Mouse (Mus musculus) stomach, embryonic 14.5 days (tissue): ENCODE measurements around the gene Pole. TPM values are rescaled to one million over a fixed set of nuclear protein-coding genes. Genes with fewer than 3 reads are reported as not detected.
A peak's percentile ranks its signal among the peaks of the same experiment; 100 is the strongest.

ENCODE experiments used
- ATAC-seq: fragments of 200-750 bp; cut with Nextera tagmentation; 2 replicates; pipeline ENCODE4 v1.8.0; 2017; ENCODE audit warnings: low read depth, moderate TSS enrichment; ENCODE audit not compliant: insufficient number of reproducible peaks, insufficient read depth, low FRiP score
- H3K27ac ChIP-seq: fragments of 300-500 bp; sonication (generic); 2 replicates; pipeline ENCODE4 v1.5.1; 2014; ENCODE audit warnings: mild to moderate bottlenecking, low read length, moderate library complexity, mixed read lengths
- H3K27me3 ChIP-seq: fragments of 300-500 bp; sonication (generic); 2 replicates; pipeline ENCODE4 v1.6.1; 2014; ENCODE audit warnings: low read length, control low read depth, mixed read lengths; ENCODE audit not compliant: control insufficient read depth, insufficient read depth
- H3K36me3 ChIP-seq: fragments of 300-500 bp; sonication (generic); 2 replicates; pipeline ENCODE4 v1.6.1; 2014; ENCODE audit warnings: mild to moderate bottlenecking, control low read depth, low read length, moderate library complexity, mixed read lengths; ENCODE audit not compliant: control insufficient read depth, insufficient read depth
- H3K4me1 ChIP-seq: fragments of 300-500 bp; sonication (generic); 2 replicates; pipeline ENCODE4 v1.6.1; 2014; ENCODE audit warnings: low read length, control low read depth, mixed read lengths; ENCODE audit not compliant: control insufficient read depth, insufficient read depth
- H3K4me2 ChIP-seq: fragments of 300-500 bp; sonication (generic); replicated peaks from 2 replicates; pipeline ENCODE4 v1.6.1; 2014; ENCODE audit warnings: low read depth, low read length, control low read depth
- H3K4me3 ChIP-seq: fragments of 300-500 bp; sonication (generic); 2 replicates; pipeline ENCODE4 v1.5.1; 2014; ENCODE audit warnings: low read depth, low read length, control low read depth
- H3K9ac ChIP-seq: fragments of 300-500 bp; sonication (generic); replicated peaks from 2 replicates; pipeline ENCODE4 v1.6.1; 2014; ENCODE audit warnings: low read depth, mild to moderate bottlenecking, control low read depth, low read length, moderate library complexity, mixed read lengths
- H3K9me3 ChIP-seq: fragments of 300-500 bp; sonication (generic); 2 replicates; pipeline ENCODE4 v1.6.1; 2016; ENCODE audit warnings: low read depth, low read length, control low read depth; ENCODE audit not compliant: control insufficient read depth
- WGBS: fragments of 180-500 bp; shearing (Covaris S2); extraction: QIAGEN DNeasy Blood & Tissue Kit; methylation state at CpG from one replicate; pipeline ENCODE4 v1.1.7; 2014; 5-methylcytosine and 5-hydroxymethylcytosine counted together
- polyA plus RNA-seq: library from polyadenylated mRNA; unstranded; fragments of >200 nt; fragmentation: Nextera tagmentation; extraction: Ambion mirVana; gene quantifications from 2 replicates; pipeline ENCODE4 v1.2.1, GENCODE M21; 2014

Gene Pole
- 29.5 and 30.7 TPM in 2 replicates for polyA plus RNA-seq

DNA sequence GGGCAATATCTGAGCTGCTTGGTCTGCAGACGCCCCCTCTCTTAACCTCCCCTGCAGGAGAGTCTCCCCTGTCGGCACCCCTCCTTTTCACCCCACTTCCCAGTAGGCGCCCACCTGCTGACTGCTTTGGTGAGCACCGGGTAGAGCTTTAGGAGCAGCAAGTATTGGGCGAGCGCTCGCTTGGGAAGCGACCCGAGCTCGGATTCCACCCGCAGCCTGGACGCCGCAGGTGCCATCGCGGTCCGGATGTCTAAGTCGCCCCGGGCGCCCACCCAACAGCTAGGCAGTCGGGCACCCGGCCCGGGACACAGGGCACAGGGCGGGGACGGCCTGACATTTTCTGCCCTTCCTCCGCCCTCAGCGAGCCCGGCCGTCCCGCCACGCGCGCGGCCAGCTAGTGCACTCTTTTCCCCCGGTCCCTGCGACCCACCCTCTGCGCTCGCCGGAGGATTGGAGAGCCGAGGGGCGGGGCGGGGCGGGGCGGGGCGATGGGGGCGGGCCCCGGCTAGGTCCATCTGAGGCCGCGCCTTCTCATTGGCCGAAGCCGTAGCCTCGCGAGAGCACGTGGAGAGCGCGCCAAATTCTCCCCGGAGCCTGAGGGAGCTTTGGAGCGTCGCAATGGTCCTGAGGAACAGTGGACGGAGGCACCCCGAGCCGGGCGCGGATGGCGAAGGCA, at the start of gene Pole, which contains the start of gene Pxmp2:
Gene Pole (plus strand): TSS at position 537 of the 676 bp plus-strand sequence.
Gene Pxmp2 (minus strand): TSS at position 417 of the 676 bp plus-strand sequence.
- peak within 1 kb of the TSS; percentile 49 for H3K9ac ChIP-seq
- H3K4me1 ChIP-seq: peaks cover 7% of the 10 kb centered on the region; the same call in 1 of the 2 replicates
- H3K4me2 ChIP-seq: peak within 1 kb of the TSS; percentile 91
- 0 out of 2 replicates have a peak within 1 kb of the TSS, but pooled peaks have one; percentile 34 for H3K27ac ChIP-seq
- peak within 1 kb of the TSS; percentile 47 for H3K4me3 ChIP-seq
- 1% methylated on average over 63 of the region's 64 CpGs for WGBS
- peak; percentile 100 for ATAC-seq
- no peaks in the 10 kb centered on the region for H3K27me3 ChIP-seq
- H3K9me3 ChIP-seq: no peaks in the 10 kb centered on the region
- peaks cover 11% of the 10 kb centered on the region for H3K36me3 ChIP-seq

GRCm38 (mm10) chr5:110244091-110244490, 42.0 kb upstream of the Pole start:
- Histone ChIP-seq H3K9me3 (no peaks in the 10 kb centered on the region), H3K27ac (no peak overlapping the region), H3K4me2 (no peak overlapping the region), H3K36me3 (peaks cover 77% of the 10 kb centered on the region), H3K9ac (no peak overlapping the region), H3K4me1 (no peaks in the 10 kb centered on the region), H3K27me3 (no peaks in the 10 kb centered on the region), H3K4me3 (no peak overlapping the region)
- WGBS: 77% methylated on average over 2 of the region's 2 CpGs
- ATAC-seq: no peak

DNA sequence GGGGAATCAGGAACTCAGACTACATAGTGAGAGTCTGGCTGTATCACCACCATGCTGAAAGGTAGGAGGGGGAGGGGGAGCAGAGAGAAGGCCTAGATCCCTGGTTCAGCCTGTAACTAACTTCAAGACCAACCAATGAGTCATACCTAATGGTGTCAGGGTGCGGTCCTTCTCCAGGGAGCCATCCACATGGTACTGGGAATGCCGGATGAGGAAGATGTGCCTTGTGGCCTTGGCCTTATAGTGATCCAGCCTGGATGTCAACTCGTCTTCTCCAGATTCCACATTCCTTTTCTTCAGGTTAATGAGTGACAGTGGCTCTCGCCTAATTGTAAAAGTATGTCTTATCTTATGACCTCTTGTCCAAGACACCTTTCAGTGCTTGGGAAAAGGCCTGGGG, 19.2 kb upstream of the Pole start:
- Histone ChIP-seq H3K27me3 (no peaks in the 10 kb centered on the region), H3K9ac (no peak overlapping the region), H3K4me3 (no peak overlapping the region), H3K9me3 (no peaks in the 10 kb centered on the region), H3K27ac (no peak overlapping the region), H3K4me2 (no peak overlapping the region), H3K4me1 (peaks cover 6% of the 10 kb centered on the region; the same call in 1 of the 2 replicates), H3K36me3 (peaks cover 27% of the 10 kb centered on the region)
- WGBS: 89% methylated on average over 4 of the region's 4 CpGs
- no peak for ATAC-seq

DNA sequence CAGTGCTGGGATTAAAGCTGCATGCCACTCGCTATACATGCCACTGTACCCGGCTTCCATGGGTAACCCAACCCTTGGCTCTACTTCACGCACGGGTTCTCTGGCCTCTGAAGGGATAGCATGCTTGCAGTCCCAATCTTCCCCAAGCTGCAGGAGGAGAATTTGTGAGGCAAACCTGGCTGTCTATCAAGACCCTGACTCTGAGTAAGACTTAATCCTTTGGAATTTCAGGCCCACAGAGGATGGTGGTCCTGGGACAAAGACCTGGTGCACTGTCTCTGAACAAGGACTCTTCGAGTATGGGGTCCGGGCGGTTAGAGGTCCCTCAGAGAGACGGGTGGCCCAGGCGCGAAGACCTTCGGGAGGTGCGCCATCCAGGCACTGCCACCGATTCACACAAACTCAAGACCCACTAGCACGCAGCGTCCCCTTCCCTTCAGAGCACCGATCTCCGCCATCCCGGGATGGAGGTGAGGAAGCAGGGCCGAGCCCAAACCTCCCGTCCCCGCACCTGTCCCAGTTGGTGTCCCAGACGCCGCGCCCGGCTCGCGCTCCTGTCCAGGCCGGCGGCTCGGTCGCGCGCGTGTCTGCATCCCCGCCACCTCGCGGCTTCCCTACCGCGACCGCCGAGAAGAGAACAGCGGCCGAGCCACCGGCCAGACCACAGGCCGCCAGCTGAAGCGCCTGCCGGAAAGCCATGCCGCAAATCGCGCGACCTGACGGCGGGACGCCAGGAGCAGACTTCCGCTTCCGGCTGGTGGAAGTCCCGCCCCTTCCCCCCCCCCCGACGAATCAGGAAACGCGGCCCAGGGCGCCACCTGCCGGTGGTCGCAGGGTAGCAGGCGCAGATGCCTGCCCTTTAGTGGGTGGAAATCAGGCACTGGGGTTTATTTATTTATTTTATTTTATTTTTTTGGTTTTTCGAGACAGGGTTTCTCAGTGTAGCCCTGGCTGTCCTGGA, 16.7 kb upstream of the Pole start, which contains the start of gene Pgam5:
Gene Pgam5 (minus strand): TSS at position 773 of the 961 bp plus-strand sequence.
- Histone ChIP-seq H3K4me1 (peaks cover 6% of the 10 kb centered on the region; the same call in 1 of the 2 replicates), H3K9ac (peak within 1 kb of the TSS; percentile 63), H3K4me3 (peak within 1 kb of the TSS; percentile 94), H3K27me3 (no peaks in the 10 kb centered on the region), H3K4me2 (peak within 1 kb of the TSS; percentile 79), H3K36me3 (peaks cover 26% of the 10 kb centered on the region), H3K27ac (peak within 1 kb of the TSS; percentile 62; the same call in 1 of the 2 replicates), H3K9me3 (no peaks in the 10 kb centered on the region)
- WGBS: under 1% methylated on average over 62 of the region's 66 CpGs
- peak; percentile 90 for ATAC-seq

DNA sequence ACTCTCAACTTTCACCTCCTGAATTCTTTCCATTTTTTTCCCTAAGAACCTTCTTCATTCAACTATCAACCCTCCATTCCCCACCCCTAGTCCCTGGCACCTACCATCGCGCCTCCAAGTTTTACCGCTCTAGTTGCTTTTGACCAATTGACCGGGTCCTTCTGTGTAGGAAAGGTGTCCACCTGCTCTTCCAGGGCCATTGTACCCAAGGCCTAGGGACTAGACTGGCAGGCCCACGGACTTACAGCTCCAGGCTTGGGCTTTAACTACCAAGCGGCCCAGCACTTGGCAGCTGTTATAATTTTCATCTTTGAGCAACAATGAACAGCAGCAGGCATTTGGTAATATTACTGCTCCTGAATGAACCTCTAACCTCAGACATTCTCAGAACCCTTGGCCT, 15.9 kb upstream of the Pole start:
- Histone ChIP-seq H3K9ac (no peak overlapping the region), H3K4me2 (no peak overlapping the region), H3K9me3 (no peaks in the 10 kb centered on the region), H3K27ac (no peak overlapping the region), H3K4me3 (no peak overlapping the region), H3K36me3 (peaks cover 17% of the 10 kb centered on the region), H3K27me3 (no peaks in the 10 kb centered on the region), H3K4me1 (peaks cover 6% of the 10 kb centered on the region; the same call in 1 of the 2 replicates)
- 94% methylated on average over 6 of the region's 6 CpGs for WGBS
- ATAC-seq: no peak

- WGBS: 79% methylated on average over 4 of the region's 4 CpGs
- Histone ChIP-seq H3K4me3 (no peak overlapping the region), H3K9me3 (no peaks in the 10 kb centered on the region), H3K36me3 (no peaks in the 10 kb centered on the region), H3K27me3 (no peaks in the 10 kb centered on the region), H3K9ac (no peak overlapping the region), H3K4me2 (no peak overlapping the region), H3K4me1 (no peaks in the 10 kb centered on the region), H3K27ac (no peak overlapping the region)
- ATAC-seq: no peak
Observed at GRCm38 (mm10) chr5:110274147-110274546, 12.0 kb upstream of the Pole start.

- no peak overlapping the region for H3K4me3 ChIP-seq
- H3K9ac ChIP-seq: no peak overlapping the region
- H3K27me3 ChIP-seq: no peaks in the 10 kb centered on the region
- H3K4me2 ChIP-seq: no peak overlapping the region
- WGBS: 76% methylated on average over 2 of the region's 2 CpGs
- no peak for ATAC-seq
- H3K36me3 ChIP-seq: no peaks in the 10 kb centered on the region
- no peak overlapping the region for H3K27ac ChIP-seq
- H3K9me3 ChIP-seq: no peaks in the 10 kb centered on the region
- no peaks in the 10 kb centered on the region for H3K4me1 ChIP-seq
Observed at GRCm38 (mm10) chr5:110274846-110275245, 11.3 kb upstream of the Pole start.

DNA sequence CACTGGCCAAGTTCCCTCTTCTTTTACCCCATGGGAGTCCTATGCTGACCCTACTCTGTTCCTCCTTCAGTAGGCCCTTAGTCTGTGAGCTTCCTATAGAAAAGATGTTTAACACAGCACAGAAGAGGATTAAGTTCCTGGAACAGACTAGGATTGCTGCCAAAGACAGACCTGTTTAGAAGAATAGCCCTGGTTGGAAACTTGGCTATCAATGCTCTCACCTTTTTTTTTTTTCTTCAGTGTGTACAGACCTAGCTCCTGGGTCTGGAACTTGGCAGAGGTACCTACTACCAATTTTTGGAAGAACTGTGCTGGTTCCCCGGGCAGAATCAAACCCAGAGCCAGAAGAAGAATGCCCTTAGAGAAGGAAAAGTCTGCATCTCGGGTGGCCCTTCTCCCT, 9.7 kb upstream of the Pole start:
- H3K4me3 ChIP-seq: no peak overlapping the region
- no peak overlapping the region for H3K9ac ChIP-seq
- no peaks in the 10 kb centered on the region for H3K36me3 ChIP-seq
- no peaks in the 10 kb centered on the region for H3K9me3 ChIP-seq
- WGBS: 81% methylated on average over 2 of the region's 2 CpGs
- H3K4me2 ChIP-seq: no peak overlapping the region
- H3K4me1 ChIP-seq: no peaks in the 10 kb centered on the region
- H3K27me3 ChIP-seq: no peaks in the 10 kb centered on the region
- ATAC-seq: no peak
- H3K27ac ChIP-seq: no peak overlapping the region
